Mouse (Mus musculus) limb, embryonic 14.5 days (tissue): Measurements from ENCODE around the gene Baz1b. TPM values are rescaled to one million over a fixed set of nuclear protein-coding genes. Genes with fewer than 3 reads are reported as not detected.

Experiments used
- ATAC-seq: fragments of 200-750 bp; cut with Nextera tagmentation; 2 replicates; pipeline ENCODE4 v1.8.0; 2017; ENCODE audit warnings: low read depth, moderate number of reproducible peaks, moderate TSS enrichment; ENCODE audit not compliant: low FRiP score
- DNase-seq: peaks from one replicate; pipeline ENCODE4 v3.0.0-alpha.2; 2015; ENCODE audit warnings: low spot score
- H3K27ac ChIP-seq: fragments of 300-500 bp; sonication (generic); replicated peaks from 2 replicates; pipeline ENCODE4 v1.5.1; 2014; ENCODE audit warnings: low read depth, mild to moderate bottlenecking, low read length, moderate library complexity, mixed read lengths
- H3K27me3 ChIP-seq: fragments of 300-500 bp; sonication (generic); 2 replicates; pipeline ENCODE4 v1.6.1; 2014; ENCODE audit warnings: low read length, mixed read lengths; ENCODE audit not compliant: control insufficient read depth, insufficient read depth
- H3K36me3 ChIP-seq: fragments of 300-500 bp; sonication (generic); 2 replicates; pipeline ENCODE4 v1.6.1; 2014; ENCODE audit warnings: mild to moderate bottlenecking, low read length, moderate library complexity, mixed read lengths; ENCODE audit not compliant: control insufficient read depth, insufficient read depth
- H3K4me1 ChIP-seq: fragments of 300-500 bp; sonication (generic); 2 replicates; pipeline ENCODE4 v1.6.1; 2014; ENCODE audit warnings: antibody characterized with exemption, low read length, mixed read lengths; ENCODE audit not compliant: control insufficient read depth, insufficient read depth
- H3K4me2 ChIP-seq: fragments of 300-500 bp; sonication (generic); replicated peaks from 2 replicates; pipeline ENCODE4 v1.6.1; 2014; ENCODE audit warnings: low read depth, mild to moderate bottlenecking, low read length, moderate library complexity; ENCODE audit not compliant: severe bottlenecking
- H3K4me3 ChIP-seq: fragments of 300-500 bp; sonication (generic); replicated peaks from 2 replicates; pipeline ENCODE4 v1.5.1; 2014; ENCODE audit warnings: low read length
- H3K9ac ChIP-seq: fragments of 300-500 bp; sonication (generic); 2 replicates; pipeline ENCODE4 v1.6.1; 2014; ENCODE audit warnings: mild to moderate bottlenecking, low read depth, low read length, moderate library complexity; ENCODE audit not compliant: severe bottlenecking
- H3K9me3 ChIP-seq: fragments of 300-500 bp; sonication (generic); 2 replicates; pipeline ENCODE4 v1.6.1; 2016; ENCODE audit warnings: low read length; ENCODE audit not compliant: control insufficient read depth
- POLR2A ChIP-seq: fragments of 200-500 bp; IDR thresholded peaks from 2 replicates; pipeline ENCODE4 v1.8.0; 2012; ENCODE audit warnings: inconsistent platforms, mild to moderate bottlenecking, moderate library complexity, borderline replicate concordance; ENCODE audit not compliant: insufficient read depth, insufficient read length; ENCODE audit errors: extremely low read depth
- WGBS: fragments of 180-500 bp; shearing (Covaris S2); extraction: QIAGEN DNeasy Blood & Tissue Kit; methylation state at CpG from one replicate; pipeline ENCODE4 v1.1.7; 2014; 5-methylcytosine and 5-hydroxymethylcytosine counted together
- polyA plus RNA-seq, 2 experiments: library from polyadenylated mRNA; depleted of rRNA in 1 of 2; stranded (reverse) in 1 of 2; unstranded in 1 of 2; fragments of >200 nt; fragmentation: Nextera tagmentation in 1 of 2; extraction: Ambion mirVana in 1 of 2; gene quantifications; 2 replicates each; pipeline versions ENCODE4 v1.2.1 to v1.2.3; 2012 to 2014

Baz1b gene
- polyA plus RNA-seq, 2 experiments = 52.3 to 72.7 TPM

DNA sequence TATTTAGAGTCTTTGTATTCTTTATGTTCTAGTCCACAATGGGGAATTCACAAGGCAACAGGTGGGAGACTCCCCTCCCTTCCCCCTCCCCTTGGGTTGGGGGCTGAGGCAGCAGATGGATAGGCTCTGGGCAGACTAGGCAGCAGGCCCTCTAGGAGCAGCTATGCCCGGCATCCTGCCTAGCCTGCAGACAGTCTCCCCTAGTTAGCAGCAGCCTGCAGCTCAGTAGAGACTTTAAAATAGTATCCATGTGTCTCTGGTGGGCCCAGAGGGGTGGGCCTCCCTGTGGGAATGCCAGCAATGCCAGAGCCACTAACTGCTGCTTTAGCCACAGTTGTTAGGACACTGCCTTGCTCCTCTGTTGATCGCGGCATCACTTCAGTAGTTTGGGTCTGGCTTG, 55.5 kb downstream of the Baz1b start:
- H3K9ac ChIP-seq = no peak overlapping the region
- H3K4me2 ChIP-seq = no peak overlapping the region
- DNase-seq (no peak), ATAC-seq (peak; percentile 63)
- no peak overlapping the region for H3K27ac ChIP-seq
- whole genome bisulfite sequencing = 95% methylated on average over 3 of the region's 3 CpGs
- H3K36me3 ChIP-seq = peaks cover 96% of the 10 kb centered on the region
- H3K4me3 ChIP-seq = no peak overlapping the region
- H3K4me1 ChIP-seq = no peaks in the 10 kb centered on the region
- no peak for TF ChIP-seq POLR2A
- no peaks in the 10 kb centered on the region for H3K9me3 ChIP-seq
- H3K27me3 ChIP-seq = no peaks in the 10 kb centered on the region

DNA sequence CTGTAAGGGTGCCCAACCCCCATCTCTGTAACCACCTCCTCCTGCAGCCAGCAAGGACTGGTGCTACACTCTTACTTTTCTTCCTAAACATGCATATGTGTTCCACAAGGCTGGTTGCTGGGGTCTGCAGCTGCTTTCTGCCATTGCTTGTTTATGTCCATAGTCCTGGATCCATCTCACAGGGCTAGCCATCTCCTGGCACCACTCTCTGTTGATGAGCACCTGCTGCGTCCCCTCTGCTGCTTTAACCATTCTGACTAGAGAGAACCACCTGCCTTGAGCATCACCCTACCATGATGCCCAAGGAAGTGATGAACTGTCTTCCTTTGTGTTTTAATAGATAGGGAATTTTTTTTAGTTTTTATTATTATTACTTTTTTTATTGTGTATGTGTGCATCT, 56.1 kb downstream of the Baz1b start:
- H3K4me1 ChIP-seq = no peaks in the 10 kb centered on the region
- ATAC-seq = no peak
- peaks cover 90% of the 10 kb centered on the region for H3K36me3 ChIP-seq
- H3K4me3 ChIP-seq = no peak overlapping the region
- H3K9ac ChIP-seq = no peak overlapping the region
- H3K4me2 ChIP-seq = no peak overlapping the region
- 100% methylated on average over 1 of the region's 1 CpGs for WGBS
- no peak for TF ChIP-seq POLR2A
- H3K27ac ChIP-seq = no peak overlapping the region
- no peaks in the 10 kb centered on the region for H3K27me3 ChIP-seq
- H3K9me3 ChIP-seq = no peaks in the 10 kb centered on the region
- DNase-seq = no peak

DNA sequence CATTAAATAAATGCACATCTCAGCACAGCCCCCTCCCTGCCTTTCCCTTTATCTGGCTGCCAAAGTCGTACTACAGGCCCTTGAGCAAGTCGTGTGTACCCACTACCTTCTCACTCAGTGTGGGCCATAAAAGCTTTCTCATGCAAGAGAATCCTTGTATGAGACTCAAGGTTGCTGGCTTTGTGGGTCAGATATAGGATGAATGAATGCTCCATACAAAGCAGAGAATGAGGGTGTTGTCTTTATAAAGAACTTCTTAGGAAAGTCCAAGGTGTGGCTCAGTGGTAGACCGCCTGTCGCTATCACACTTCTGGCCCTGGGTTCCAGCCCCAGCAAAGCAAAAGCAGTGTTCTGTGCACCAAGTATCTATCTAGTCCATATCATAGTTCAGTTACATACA, 59.5 kb downstream of the Baz1b start:
- no peak for DNase-seq
- Histone ChIP-seq H3K9me3 (no peaks in the 10 kb centered on the region), H3K4me1 (0 out of 2 replicates have a peak, but pooled peaks cover 2% of the 10 kb centered on the region), H3K36me3 (peaks cover 57% of the 10 kb centered on the region), H3K27me3 (peaks cover 17% of the 10 kb centered on the region), H3K27ac (no peak overlapping the region), H3K9ac (no peak overlapping the region), H3K4me2 (peak overlapping the region; percentile 98; the same call in 1 of the 2 replicates), H3K4me3 (no peak overlapping the region)
- no peak for ATAC-seq
- 69% methylated on average over 4 of the region's 4 CpGs for WGBS
- TF ChIP-seq POLR2A = no peak

DNA sequence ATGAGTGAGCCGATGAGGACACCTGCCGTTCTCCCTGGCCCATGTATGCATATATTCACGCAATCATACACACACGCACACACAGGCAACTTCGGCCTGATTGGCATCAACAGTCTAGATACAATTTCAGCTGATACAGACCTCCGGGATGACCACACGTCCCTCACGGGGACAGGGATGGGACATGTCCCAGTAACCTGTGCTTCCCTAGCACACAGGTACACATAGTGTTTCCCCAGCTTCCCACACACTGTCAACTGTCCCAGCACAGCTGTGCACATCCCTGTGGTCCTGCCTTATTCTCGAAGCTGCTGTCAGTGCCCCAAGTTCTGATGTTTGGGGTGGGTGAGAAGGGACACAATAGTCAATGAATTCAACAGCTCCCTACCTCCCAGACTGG, 60.3 kb downstream of the Baz1b start:
- WGBS = 80% methylated on average over 9 of the region's 9 CpGs
- Histone ChIP-seq H3K9ac (no peak overlapping the region), H3K4me3 (peak overlapping the region; percentile 67), H3K36me3 (peaks cover 49% of the 10 kb centered on the region), H3K9me3 (no peaks in the 10 kb centered on the region), H3K27ac (no peak overlapping the region), H3K27me3 (peaks cover 17% of the 10 kb centered on the region), H3K4me1 (0 out of 2 replicates have a peak, but pooled peaks cover 2% of the 10 kb centered on the region), H3K4me2 (peak overlapping the region; percentile 98; the same call in 1 of the 2 replicates)
- DNase-seq = no peak
- ATAC-seq = no peak
- TF ChIP-seq POLR2A = no peak

- TF ChIP-seq POLR2A = no peak
- H3K9ac ChIP-seq = peak overlapping the region; percentile 40; the same call in 1 of the 2 replicates
- peaks cover 11% of the 10 kb centered on the region for H3K4me1 ChIP-seq
- DNase-seq (no peak), ATAC-seq (no peak)
- 81% methylated on average over 16 of the region's 16 CpGs for WGBS
- H3K27me3 ChIP-seq = peaks cover 17% of the 10 kb centered on the region
- H3K27ac ChIP-seq = no peak overlapping the region
- H3K9me3 ChIP-seq = no peaks in the 10 kb centered on the region
- peak overlapping the region; percentile 67 for H3K4me3 ChIP-seq
- H3K4me2 ChIP-seq = peak overlapping the region; percentile 98
- H3K36me3 ChIP-seq = peaks cover 31% of the 10 kb centered on the region
Observed at GRCm38 (mm10) chr5:135248956-135249676, 62.1 kb downstream of the Baz1b start.
